Mouse (Mus musculus) small intestine, adult 10 weeks (tissue): ENCODE data around the gene Tmem164. TPM values are rescaled to one million over a fixed set of nuclear protein-coding genes. Genes with fewer than 3 reads are reported as not detected.

Source experiments
- polyA plus RNA-seq: library from polyadenylated mRNA; stranded (reverse); fragments of 350-450 nt; fragmentation: Illumina TruSeq; extraction: RNeasy Lipid Tissue Mini Kit (QIAGEN cat#74804); gene quantifications from one replicate; pipeline ENCODE4 v1.2.3, GENCODE M21; 2014; ENCODE audit warnings: low replicate concordance

Gene Tmem164
- polyA plus RNA-seq, result 14.7 TPM

GRCm38 (mm10) chrX:142681056-142681615, at the start of gene Tmem164:
Gene Tmem164 (plus strand): TSS chrX:142681406.

